Mouse (Mus musculus): ENCODE measurements around the gene Pde3b.
A peak's percentile ranks its signal among the peaks of the same experiment; 100 is the strongest.
"Not testable (repeated sequence)": the region's sequence is repeated elsewhere in the genome, so short reads cannot be mapped to it uniquely, and the experiment has no call there.

The Pde3b gene

GRCm38 (mm10) chr7:114478901-114479300 lies 63.8 kb downstream of the Pde3b start:
- DNase-seq (ENCODE audit: extremely low spot score, low spot score): no peak

GRCm38 (mm10) chr7:114479779-114480178 lies 64.7 kb downstream of the Pde3b start:
- DNase-seq (ENCODE audit: extremely low spot score, low spot score): no peak

- DNase-seq (ENCODE audit: extremely low spot score, low spot score): no peak
Observed at GRCm38 (mm10) chr7:114480196-114480989, 65.3 kb downstream of the Pde3b start.

GRCm38 (mm10) chr7:114481008-114481407 lies 65.9 kb downstream of the Pde3b start:
- no peak for DNase-seq (ENCODE audit: extremely low spot score, low spot score)

- no peak for DNase-seq (ENCODE audit: extremely low spot score, low spot score)
Observed at GRCm38 (mm10) chr7:114481429-114481931, 66.4 kb downstream of the Pde3b start.

- no peak for DNase-seq (ENCODE audit: extremely low spot score, low spot score)
Observed at GRCm38 (mm10) chr7:114492540-114492939, 77.5 kb downstream of the Pde3b start.

- DNase-seq (ENCODE audit: extremely low spot score, low spot score): no peak
Observed at GRCm38 (mm10) chr7:114494033-114494432, 79.0 kb downstream of the Pde3b start.

GRCm38 (mm10) chr7:114499293-114499692 lies 84.2 kb downstream of the Pde3b start:
- no peak for DNase-seq (ENCODE audit: extremely low spot score, low spot score)

GRCm38 (mm10) chr7:114508879-114509278 lies 93.8 kb downstream of the Pde3b start:
- no peak for DNase-seq (ENCODE audit: extremely low spot score, low spot score)

GRCm38 (mm10) chr7:114520122-114520521 lies 105.0 kb downstream of the Pde3b start:
- no peak for DNase-seq (ENCODE audit: extremely low spot score, low spot score)

GRCm38 (mm10) chr7:114526245-114526644 lies 111.2 kb downstream of the Pde3b start:
- no peak for DNase-seq (ENCODE audit: extremely low spot score, low spot score)

- no peak for DNase-seq (ENCODE audit: extremely low spot score, low spot score)
Observed at GRCm38 (mm10) chr7:114536179-114536578, 121.1 kb downstream of the Pde3b start.

- DNase-seq (ENCODE audit: extremely low spot score, low spot score): peak; percentile 84
Observed at GRCm38 (mm10) chr7:114562531-114563241, 147.6 kb downstream of the Pde3b start, which contains the start of gene Cyp2r1. Gene Cyp2r1, minus strand, starts transcription at chr7:114562972.

GRCm38 (mm10) chr7:114573866-114574265 lies 158.8 kb downstream of the Pde3b start:
- not testable (repeated sequence) for DNase-seq (ENCODE audit: extremely low spot score, low spot score)

- no peak for DNase-seq (ENCODE audit: extremely low spot score, low spot score)
Observed at GRCm38 (mm10) chr7:114576931-114577330, 161.8 kb downstream of the Pde3b start.

GRCm38 (mm10) chr7:114577665-114578064 lies 162.6 kb downstream of the Pde3b start:
- no peak for DNase-seq (ENCODE audit: extremely low spot score, low spot score)

- peak; percentile 41 for DNase-seq (ENCODE audit: extremely low spot score, low spot score)
Observed at GRCm38 (mm10) chr7:114580426-114580825, 165.3 kb downstream of the Pde3b start.

GRCm38 (mm10) chr7:114581200-114581599 lies 166.1 kb downstream of the Pde3b start:
- DNase-seq (ENCODE audit: extremely low spot score, low spot score): no peak

GRCm38 (mm10) chr7:114582441-114582840 lies 167.4 kb downstream of the Pde3b start:
- no peak for DNase-seq (ENCODE audit: extremely low spot score, low spot score)

Measured in neural tube, embryonic 10.5 days (tissue).